Mouse (Mus musculus) embryonic facial prominence, embryonic 13.5 days (tissue): ENCODE data around the gene Tfpt. TPM values are rescaled to one million over a fixed set of nuclear protein-coding genes. Genes with fewer than 3 reads are reported as not detected.

Experiments used
- ATAC-seq: fragments of 200-750 bp; cut with Nextera tagmentation; 2 replicates; pipeline ENCODE4 v1.8.0; 2017; ENCODE audit warnings: low read depth; ENCODE audit not compliant: insufficient number of reproducible peaks, insufficient read depth, low FRiP score, low TSS enrichment
- H3K27ac ChIP-seq: fragments of 300-500 bp; sonication (generic); 2 replicates; pipeline ENCODE4 v1.5.1; 2015; ENCODE audit warnings: moderate library complexity, mild to moderate bottlenecking, inconsistent platforms
- H3K27me3 ChIP-seq: fragments of 300-500 bp; sonication (generic); 2 replicates; pipeline ENCODE4 v1.6.1; 2015; ENCODE audit warnings: mild to moderate bottlenecking, inconsistent platforms
- H3K36me3 ChIP-seq: fragments of 300-500 bp; sonication (generic); 2 replicates; pipeline ENCODE4 v1.6.1; 2015; ENCODE audit warnings: mild to moderate bottlenecking, inconsistent platforms
- H3K4me1 ChIP-seq: fragments of 300-500 bp; sonication (generic); 2 replicates; pipeline ENCODE4 v1.6.1; 2015; ENCODE audit warnings: inconsistent platforms
- H3K4me2 ChIP-seq: fragments of 300-500 bp; sonication (generic); 2 replicates; pipeline ENCODE4 v1.6.1; 2015; ENCODE audit warnings: moderate library complexity, mild to moderate bottlenecking, inconsistent platforms
- H3K4me3 ChIP-seq: fragments of 300-500 bp; sonication (generic); 2 replicates; pipeline ENCODE4 v1.5.1; 2015; ENCODE audit warnings: mild to moderate bottlenecking, inconsistent platforms
- H3K9ac ChIP-seq: fragments of 300-500 bp; sonication (generic); 2 replicates; pipeline ENCODE4 v1.6.1; 2015; ENCODE audit warnings: mild to moderate bottlenecking, inconsistent platforms
- H3K9me3 ChIP-seq: fragments of 300-500 bp; sonication (generic); 2 replicates; pipeline ENCODE4 v1.6.1; 2016; ENCODE audit warnings: inconsistent platforms
- WGBS: fragments of 180-500 bp; shearing (Covaris S2); methylation state at CpG from one replicate; pipeline ENCODE4 v1.1.7; 2015; ENCODE audit warnings: mixed read lengths; 5-methylcytosine and 5-hydroxymethylcytosine counted together
- polyA plus RNA-seq: library from polyadenylated mRNA; unstranded; fragments of >200 nt; fragmentation: Nextera tagmentation; extraction: Ambion mirVana; gene quantifications from 2 replicates; pipeline ENCODE4 v1.2.1, GENCODE M21; 2015

The Tfpt gene
- polyA plus RNA-seq, 1 experiment from 2014 or later: 29.6 TPM

DNA sequence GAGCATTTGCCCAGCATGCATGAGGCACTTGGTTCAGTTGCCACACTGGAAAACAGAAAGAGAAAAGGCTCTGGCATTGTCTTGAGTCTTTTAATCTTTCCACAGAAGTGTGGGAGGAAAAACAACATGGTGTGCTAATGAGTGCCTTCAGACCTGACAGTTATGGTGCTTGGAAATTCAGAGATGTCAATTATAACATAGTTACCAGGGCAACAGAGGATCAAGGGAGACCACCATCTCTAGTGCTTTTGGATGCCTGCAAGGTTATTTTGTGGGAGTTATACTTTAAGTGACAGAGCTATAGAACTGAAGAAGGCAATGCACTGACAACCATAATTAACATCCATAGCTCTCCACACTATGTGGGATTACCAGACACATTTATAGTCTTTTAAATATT is 35.9 kb downstream of the Tfpt start:
- Histone ChIP-seq H3K9ac (no peak overlapping the region), H3K4me3 (no peak overlapping the region), H3K36me3 (no peaks in the 10 kb centered on the region), H3K4me1 (no peaks in the 10 kb centered on the region), H3K27ac (no peak overlapping the region), H3K4me2 (no peak overlapping the region), H3K9me3 (no peaks in the 10 kb centered on the region), H3K27me3 (no peaks in the 10 kb centered on the region)
- ATAC-seq: no peak

DNA sequence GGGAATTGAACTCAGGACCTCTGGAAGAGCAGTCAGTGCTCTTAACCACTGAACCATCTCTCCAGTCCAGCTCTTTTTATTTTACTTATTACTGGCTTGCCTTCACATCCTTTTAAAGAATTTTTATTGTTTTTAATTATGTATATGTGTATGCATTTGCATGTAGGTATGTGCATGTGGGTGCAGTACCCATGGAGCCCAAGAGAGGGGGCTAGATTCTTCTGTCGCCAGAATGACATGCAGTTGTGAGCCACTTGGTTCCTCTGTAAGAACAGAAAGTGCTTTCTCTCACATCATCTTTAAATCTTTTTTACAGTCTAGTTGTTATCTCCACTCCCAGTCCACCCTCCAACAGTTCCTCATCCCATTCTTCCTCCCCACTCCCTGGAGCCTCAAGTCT is 38.2 kb downstream of the Tfpt start:
- H3K27ac ChIP-seq: no peak overlapping the region
- H3K4me1 ChIP-seq: no peaks in the 10 kb centered on the region
- H3K4me2 ChIP-seq: no peak overlapping the region
- H3K4me3 ChIP-seq: no peak overlapping the region
- 64% methylated on average over 1 of the region's 1 CpGs for WGBS
- ATAC-seq: no peak
- no peaks in the 10 kb centered on the region for H3K27me3 ChIP-seq
- H3K9ac ChIP-seq: no peak overlapping the region
- H3K36me3 ChIP-seq: no peaks in the 10 kb centered on the region
- no peaks in the 10 kb centered on the region for H3K9me3 ChIP-seq

DNA sequence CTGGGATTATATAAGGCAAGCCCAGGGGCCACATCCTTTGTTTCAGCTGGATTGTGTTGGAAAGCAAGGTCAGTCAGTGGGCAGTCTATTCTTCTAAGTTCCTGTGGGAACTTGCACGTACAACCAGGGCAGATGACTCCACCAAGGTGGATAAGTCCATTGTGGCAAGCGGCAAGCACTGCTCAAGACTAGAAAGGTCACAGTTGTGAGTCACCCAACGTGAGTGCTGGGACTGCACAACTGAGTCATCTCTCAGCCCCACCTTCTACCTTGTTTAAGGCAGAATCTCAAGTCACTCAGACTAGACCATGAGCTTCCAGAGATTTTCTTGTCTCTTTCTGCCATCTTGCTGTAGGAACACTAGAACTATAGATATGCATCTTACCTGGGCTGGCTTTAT is 39.2 kb downstream of the Tfpt start:
- H3K9me3 ChIP-seq: no peaks in the 10 kb centered on the region
- no peaks in the 10 kb centered on the region for H3K36me3 ChIP-seq
- 69% methylated on average over 3 of the region's 3 CpGs for WGBS

DNA sequence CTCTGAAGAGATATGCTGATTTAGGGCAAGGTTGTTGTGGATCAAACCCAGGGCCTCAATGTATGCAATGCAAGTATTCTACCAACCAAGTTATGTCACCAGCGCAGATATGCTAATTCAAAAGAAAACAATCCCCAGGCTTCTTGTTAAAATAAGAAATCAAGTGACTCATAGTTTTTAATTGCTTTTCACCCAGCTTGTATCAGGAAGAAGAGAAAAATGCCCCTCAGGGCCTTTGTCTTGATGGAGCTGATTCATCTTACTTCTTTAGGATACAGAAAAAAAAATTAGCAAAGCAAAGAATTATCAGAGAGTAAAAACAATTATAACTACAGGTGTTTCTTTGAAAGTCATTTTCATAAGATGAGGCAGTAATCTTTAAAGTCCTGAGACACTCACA is 42.4 kb downstream of the Tfpt start:
- Histone ChIP-seq H3K27ac (no peak overlapping the region), H3K9me3 (no peaks in the 10 kb centered on the region), H3K36me3 (no peaks in the 10 kb centered on the region), H3K27me3 (no peaks in the 10 kb centered on the region), H3K4me2 (no peak overlapping the region), H3K9ac (no peak overlapping the region), H3K4me1 (no peaks in the 10 kb centered on the region), H3K4me3 (no peak overlapping the region)
- WGBS: 65% methylated on average over 1 of the region's 1 CpGs
- no peak for ATAC-seq

More for the DNA sequence above, 39.2 kb downstream of the Tfpt start:
- no peaks in the 10 kb centered on the region for H3K4me1 ChIP-seq
- no peak overlapping the region for H3K9ac ChIP-seq
- no peaks in the 10 kb centered on the region for H3K27me3 ChIP-seq
- H3K27ac ChIP-seq: no peak overlapping the region
- no peak overlapping the region for H3K4me2 ChIP-seq
- ATAC-seq: no peak
- H3K4me3 ChIP-seq: no peak overlapping the region

DNA sequence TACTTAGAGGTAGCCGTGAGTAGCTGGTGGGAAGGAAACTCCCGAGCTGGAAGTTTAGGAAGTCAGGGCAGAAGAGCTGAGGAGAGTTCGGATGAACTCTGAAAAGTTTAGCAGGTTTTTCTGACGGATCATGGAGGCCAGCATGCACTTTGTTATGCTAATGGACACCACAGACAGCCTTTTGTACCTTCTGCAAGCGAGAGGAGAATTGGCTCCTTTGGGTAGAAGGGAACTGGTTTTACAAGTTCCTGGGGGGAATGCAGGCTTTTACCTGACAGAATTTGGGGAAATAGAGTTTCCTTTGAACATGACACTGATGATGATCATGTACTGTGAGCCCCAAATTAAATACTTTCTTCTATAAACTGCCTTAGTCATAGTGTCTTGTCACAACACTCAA is 43.5 kb downstream of the Tfpt start:
- no peaks in the 10 kb centered on the region for H3K4me1 ChIP-seq
- H3K27ac ChIP-seq: no peak overlapping the region
- H3K9ac ChIP-seq: no peak overlapping the region
- WGBS: 4% methylated on average over 5 of the region's 5 CpGs
- no peak overlapping the region for H3K4me2 ChIP-seq
- H3K4me3 ChIP-seq: no peak overlapping the region
- H3K27me3 ChIP-seq: no peaks in the 10 kb centered on the region
- no peak for ATAC-seq
- no peaks in the 10 kb centered on the region for H3K36me3 ChIP-seq
- no peaks in the 10 kb centered on the region for H3K9me3 ChIP-seq

DNA sequence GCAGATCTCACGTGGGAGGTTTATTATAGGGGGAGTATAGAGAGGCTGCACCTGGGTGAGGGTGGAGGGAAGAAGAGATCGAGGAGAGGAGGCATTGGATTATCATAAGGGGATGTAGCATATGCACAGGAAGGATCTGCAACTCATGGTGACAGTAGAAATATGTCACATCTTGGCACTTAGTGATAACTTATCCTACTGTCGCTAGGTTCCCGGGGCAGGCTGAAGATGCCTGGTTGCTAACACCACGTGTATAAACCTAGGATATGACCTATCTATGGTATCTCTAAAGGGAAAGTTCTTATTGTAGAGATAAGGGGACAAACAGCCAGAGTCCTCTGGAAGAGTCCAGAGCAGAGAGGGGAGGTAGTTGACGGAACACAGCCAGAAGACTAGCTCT is 44.0 kb downstream of the Tfpt start:
- WGBS: 11% methylated on average over 6 of the region's 6 CpGs
- Histone ChIP-seq H3K27me3 (no peaks in the 10 kb centered on the region), H3K9ac (no peak overlapping the region), H3K4me1 (no peaks in the 10 kb centered on the region), H3K4me2 (no peak overlapping the region), H3K9me3 (no peaks in the 10 kb centered on the region), H3K4me3 (no peak overlapping the region), H3K36me3 (no peaks in the 10 kb centered on the region), H3K27ac (no peak overlapping the region)
- ATAC-seq: no peak

DNA sequence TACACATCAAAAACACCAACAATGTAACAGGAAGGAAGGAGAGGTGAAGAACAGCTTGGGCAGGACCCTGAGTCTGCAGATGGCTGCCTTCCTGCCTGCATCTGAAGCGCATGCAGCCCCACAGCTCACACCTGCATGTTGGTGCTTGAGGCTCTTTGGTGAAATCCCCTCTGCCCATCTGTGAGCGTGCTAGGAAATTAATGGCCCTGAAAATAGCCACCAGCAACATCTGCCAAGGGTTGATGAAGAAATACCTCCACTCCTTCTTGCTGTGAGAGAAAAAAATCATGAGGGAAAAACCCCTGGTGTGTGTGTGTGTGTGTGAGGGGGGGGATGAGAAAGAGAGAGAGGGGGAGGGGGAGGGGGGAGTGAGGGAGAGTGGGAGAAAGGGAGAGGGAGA is 49.7 kb downstream of the Tfpt start:
- H3K4me3 ChIP-seq: no peak overlapping the region
- no peaks in the 10 kb centered on the region for H3K4me1 ChIP-seq
- H3K9me3 ChIP-seq: no peaks in the 10 kb centered on the region
- H3K36me3 ChIP-seq: no peaks in the 10 kb centered on the region
- H3K9ac ChIP-seq: no peak overlapping the region
- no peaks in the 10 kb centered on the region for H3K27me3 ChIP-seq
- ATAC-seq: no peak
- H3K27ac ChIP-seq: no peak overlapping the region
- WGBS: 73% methylated on average over 2 of the region's 2 CpGs
- H3K4me2 ChIP-seq: no peak overlapping the region

DNA sequence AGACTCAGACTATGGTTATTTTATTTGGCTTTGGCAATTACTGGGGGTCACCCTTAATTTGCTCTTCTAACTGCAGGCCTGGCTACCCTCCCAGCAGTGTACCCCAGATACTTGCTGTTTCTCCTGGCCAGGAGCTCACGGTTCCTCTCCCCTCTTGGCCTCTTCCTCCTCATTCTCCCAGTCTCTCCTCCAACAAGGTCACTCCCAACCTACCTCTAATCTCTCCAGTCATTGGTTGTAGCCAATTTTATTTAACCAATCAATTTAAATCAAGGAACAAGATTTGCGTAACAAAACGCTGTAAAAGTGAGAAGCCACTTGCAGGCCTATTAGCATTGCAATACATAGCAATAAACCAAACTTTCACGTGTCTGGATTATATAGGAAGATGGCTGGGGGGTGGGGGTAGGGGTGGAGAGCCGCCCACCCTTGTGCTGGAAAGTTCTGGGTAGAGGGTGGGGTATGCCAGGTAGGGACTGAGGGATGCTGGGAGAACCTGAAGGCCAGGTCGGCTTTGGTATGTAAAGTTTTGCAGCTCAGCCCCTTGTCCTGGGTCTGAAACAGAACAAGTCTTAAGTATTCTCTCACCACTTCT is 50.7 kb downstream of the Tfpt start:
- Histone ChIP-seq H3K27me3 (no peaks in the 10 kb centered on the region), H3K27ac (no peak overlapping the region), H3K9me3 (no peaks in the 10 kb centered on the region), H3K4me3 (no peak overlapping the region), H3K9ac (no peak overlapping the region), H3K36me3 (no peaks in the 10 kb centered on the region), H3K4me2 (no peak overlapping the region), H3K4me1 (no peaks in the 10 kb centered on the region)
- ATAC-seq: no peak
- WGBS: 69% methylated on average over 6 of the region's 6 CpGs

DNA sequence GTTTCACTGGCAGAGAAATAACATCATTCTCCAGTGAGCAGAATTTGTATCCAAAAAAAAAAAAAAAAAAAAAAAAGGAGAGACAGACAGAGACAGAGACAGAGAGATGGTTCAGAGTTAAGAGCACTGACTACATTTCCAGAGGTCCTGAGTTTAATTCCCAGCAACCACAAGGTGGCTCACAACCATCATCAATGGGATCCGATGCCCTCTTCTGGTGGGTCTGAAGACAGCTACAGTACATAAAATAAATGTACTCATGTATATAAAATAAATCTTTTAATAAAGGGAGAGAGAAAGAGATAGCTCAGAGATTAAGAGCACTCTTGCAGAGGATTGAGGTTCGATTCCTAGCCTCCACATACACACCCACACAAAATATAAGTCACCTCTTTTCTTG is 51.5 kb downstream of the Tfpt start:
- 81% methylated on average over 2 of the region's 2 CpGs for WGBS
- ATAC-seq: no peak
- no peaks in the 10 kb centered on the region for H3K36me3 ChIP-seq
- no peak overlapping the region for H3K4me2 ChIP-seq
- no peak overlapping the region for H3K4me3 ChIP-seq
- H3K27me3 ChIP-seq: no peaks in the 10 kb centered on the region
- no peak overlapping the region for H3K9ac ChIP-seq
- H3K4me1 ChIP-seq: no peaks in the 10 kb centered on the region
- no peaks in the 10 kb centered on the region for H3K9me3 ChIP-seq
- no peak overlapping the region for H3K27ac ChIP-seq

DNA sequence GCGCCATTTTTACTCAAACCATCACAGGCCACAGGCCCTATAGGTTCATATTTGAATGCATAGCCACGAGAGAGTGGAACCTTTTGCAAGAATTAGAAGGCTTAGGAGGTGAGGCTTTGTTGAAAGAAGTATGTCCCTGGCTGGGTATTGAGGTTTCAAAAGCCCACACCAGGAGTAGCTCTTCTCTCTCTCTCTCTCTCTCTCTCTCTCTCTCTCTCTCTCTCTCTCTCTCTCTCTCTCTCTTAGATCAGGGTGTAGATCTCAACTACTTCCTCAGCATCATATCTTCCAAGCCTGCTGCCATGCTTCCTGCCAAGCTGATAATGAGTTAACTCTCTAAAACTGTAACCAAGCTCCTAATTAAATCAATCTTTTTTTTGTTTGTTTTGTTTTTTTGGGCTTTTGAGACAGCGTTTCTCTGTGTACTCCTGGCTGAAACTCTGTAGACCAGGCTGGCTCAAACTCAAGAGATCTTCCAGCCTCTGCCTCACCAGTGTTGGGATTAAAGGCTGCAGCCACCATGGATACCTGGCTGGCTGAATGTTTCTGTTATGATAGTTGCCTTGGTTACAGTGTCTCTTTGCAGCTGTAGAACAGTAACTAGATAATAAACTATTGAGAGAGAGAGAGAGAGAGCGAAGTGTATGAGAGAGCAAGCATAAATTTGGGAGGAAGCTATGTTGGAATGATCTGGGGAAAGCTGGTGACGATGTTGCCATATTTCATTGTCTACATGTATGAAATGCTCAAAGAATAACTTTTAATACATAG is 53.2 kb downstream of the Tfpt start:
- ATAC-seq: no peak
- Histone ChIP-seq H3K27me3 (no peaks in the 10 kb centered on the region), H3K4me2 (no peak overlapping the region), H3K27ac (no peak overlapping the region), H3K4me3 (no peak overlapping the region), H3K9me3 (no peaks in the 10 kb centered on the region), H3K4me1 (no peaks in the 10 kb centered on the region), H3K36me3 (no peaks in the 10 kb centered on the region), H3K9ac (no peak overlapping the region)
- WGBS: 72% methylated on average over 5 of the region's 5 CpGs

DNA sequence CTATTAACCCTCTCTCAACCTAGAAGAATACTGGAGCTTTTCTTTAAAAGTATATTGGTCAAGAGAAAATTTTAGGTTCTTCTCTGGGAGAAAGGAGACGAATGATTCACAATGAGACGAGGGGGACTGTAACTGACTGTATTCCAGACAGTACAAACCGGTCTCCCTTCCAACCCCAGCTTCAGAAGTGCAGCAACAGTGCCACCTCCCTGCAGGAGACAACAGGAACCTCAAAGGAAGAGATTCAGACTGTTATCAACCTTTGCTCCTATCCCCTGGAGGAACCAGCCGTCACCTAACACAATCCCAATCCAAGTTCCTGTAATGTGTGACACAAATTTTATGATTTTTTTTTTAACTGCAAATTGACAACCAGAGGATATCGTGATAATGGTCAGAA is 55.5 kb downstream of the Tfpt start:
- 57% methylated on average over 5 of the region's 5 CpGs for WGBS
- Histone ChIP-seq H3K4me3 (no peak overlapping the region), H3K9me3 (no peaks in the 10 kb centered on the region), H3K27me3 (no peaks in the 10 kb centered on the region), H3K4me1 (no peaks in the 10 kb centered on the region), H3K36me3 (no peaks in the 10 kb centered on the region), H3K27ac (no peak overlapping the region), H3K4me2 (no peak overlapping the region), H3K9ac (no peak overlapping the region)
- ATAC-seq: no peak

DNA sequence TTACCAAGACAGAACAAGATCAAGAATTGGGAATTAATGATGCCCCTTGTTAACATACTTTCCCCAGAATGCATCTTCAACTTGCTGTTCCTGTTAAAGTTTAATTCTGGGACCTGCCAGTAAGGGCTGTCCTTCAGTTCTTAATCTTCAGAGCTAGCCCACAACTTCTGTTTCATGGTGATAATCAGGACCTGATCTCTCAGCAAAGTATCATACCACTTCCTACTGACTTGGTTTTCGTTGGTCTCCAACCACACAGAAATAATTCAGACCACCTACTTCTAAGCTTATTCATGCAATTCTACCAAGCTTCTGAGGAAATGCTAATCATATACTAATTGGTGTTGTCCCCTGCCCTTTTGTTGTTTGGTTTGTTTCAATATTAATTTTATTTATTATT is 57.9 kb downstream of the Tfpt start:
- Histone ChIP-seq H3K9me3 (no peaks in the 10 kb centered on the region), H3K4me3 (no peak overlapping the region), H3K36me3 (no peaks in the 10 kb centered on the region), H3K9ac (no peak overlapping the region), H3K4me2 (no peak overlapping the region), H3K27me3 (no peaks in the 10 kb centered on the region), H3K4me1 (no peaks in the 10 kb centered on the region), H3K27ac (no peak overlapping the region)
- ATAC-seq: no peak
- WGBS: 74% methylated on average over 1 of the region's 1 CpGs
